Mouse (Mus musculus) G1E (cell line): ENCODE measurements around the gene Nebl.
"Not testable (repeated sequence)": the region's sequence is repeated elsewhere in the genome, so short reads cannot be mapped to it uniquely, and the experiment has no call there.

Experiments
- CTCF ChIP-seq: IDR thresholded peaks from 2 replicates; pipeline ENCODE4 v1.5.1; 2012; ENCODE audit warnings: low read depth, low read length, inconsistent platforms, mixed read lengths
- GATA1 ChIP-seq: IDR thresholded peaks from 2 replicates; pipeline ENCODE4 v1.6.1; 2012; ENCODE audit warnings: borderline replicate concordance, low read length, inconsistent platforms, mixed read lengths
- GATA2 ChIP-seq: IDR thresholded peaks from 2 replicates; pipeline ENCODE4 v1.6.1; 2012; ENCODE audit warnings: low read depth, low read length, inconsistent platforms, borderline replicate concordance
- POLR2AphosphoS5 ChIP-seq: IDR thresholded peaks from 2 replicates; pipeline ENCODE4 v1.6.1; 2012; ENCODE audit warnings: low read depth, low read length, inconsistent platforms; ENCODE audit not compliant: insufficient replicate concordance
- TAL1 ChIP-seq: conservative IDR thresholded peaks from 2 replicates; pipeline ENCODE4 v1.6.1; 2012; ENCODE audit warnings: low read depth, low read length, inconsistent platforms, mixed read lengths

DNA sequence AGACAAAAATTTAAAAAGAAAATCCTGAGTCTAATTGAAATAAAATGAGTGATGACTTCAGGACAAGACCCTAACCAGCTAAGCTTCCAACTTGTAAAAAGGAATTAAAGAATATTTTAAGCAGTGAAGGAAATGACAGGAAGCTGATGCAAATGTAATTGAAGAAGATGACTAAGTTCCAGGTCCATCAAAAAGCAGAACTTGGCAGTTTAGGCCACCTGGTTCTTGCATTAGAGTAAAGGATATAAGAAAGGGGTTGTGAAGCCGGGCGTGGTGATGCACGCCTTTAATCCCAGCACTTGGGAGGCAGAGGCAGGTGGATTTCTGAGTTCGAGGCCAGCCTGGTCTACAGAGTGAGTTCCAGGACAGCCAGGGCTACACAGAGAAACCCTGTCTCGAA is 436.0 kb downstream of the Nebl start:
- not testable (repeated sequence) for TF ChIP-seq CTCF, POLR2AphosphoS5, GATA1, TAL1, GATA2
